Mouse (Mus musculus) adrenal gland, adult 8-10 months (tissue): ENCODE results near the gene Snrpb. TPM values are rescaled to one million over a fixed set of nuclear protein-coding genes. Genes with fewer than 3 reads are reported as not detected.

Experiments
- DNase-seq: peaks from one replicate; pipeline ENCODE4 v3.0.0; 2022
- total RNA-seq, 4 experiments: library from RNA; stranded (reverse); gene quantifications; 2 replicates each; pipeline ENCODE4 v1.2.4; 2022

Snrpb gene
- total RNA-seq, 4 experiments from 2014 or later = 172 to 197 (median 177) TPM

- DNase-seq = no peak
Measured at GRCm38 (mm10) chr2:130129687-130130086, 49.5 kb downstream of the Snrpb start.

DNA sequence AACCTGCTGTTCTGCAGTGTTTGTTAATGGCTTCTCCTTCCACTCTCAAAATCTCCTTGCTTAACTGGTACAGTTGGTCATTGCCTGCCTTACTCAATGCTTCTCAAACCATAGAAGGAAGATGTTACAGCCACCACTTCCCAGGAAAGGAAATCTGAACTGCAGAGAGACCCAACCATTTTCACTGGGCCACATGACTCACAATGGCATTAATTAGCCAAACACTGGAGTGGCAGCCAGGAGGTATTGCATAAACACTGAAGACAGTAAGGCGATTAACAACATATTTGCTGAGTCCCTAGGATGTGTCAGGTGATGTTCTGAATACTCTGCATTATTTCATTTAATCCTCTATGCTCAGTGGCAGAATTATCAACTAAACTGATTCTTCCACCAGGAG is 53.1 kb downstream of the Snrpb start:
- DNase-seq = no peak

GRCm38 (mm10) chr2:130125279-130126059 is 53.7 kb downstream of the Snrpb start:
- DNase-seq = no peak

Other genes starting within 250 kb of the Snrpb start
- gene Tgm3, start 167.1 kb downstream of the Snrpb start, total RNA-seq = 1 to 10 TPM in 2 of 4 experiments, under 1 TPM in 2; 0.12 to 7.0 (median 2.5) TPM
- gene Tgm6, start 67.0 kb downstream of the Snrpb start, total RNA-seq = not detected
- gene Tmc2, start 15.8 kb upstream of the Snrpb start, total RNA-seq = not detected
- gene Nop56, start 95.0 kb upstream of the Snrpb start, total RNA-seq = 100 to 1,000 TPM in 3 of 4 experiments, 10 to 100 TPM in 1; 80.0 to 120 (median 115) TPM
- gene Idh3b, start 105.1 kb upstream of the Snrpb start, total RNA-seq = 100 to 1,000 TPM; 268 to 359 (median 297) TPM
- 1 to 10 TPM; 4.2 to 8.4 (median 6.0) TPM for gene Ebf4, start 115.8 kb upstream of the Snrpb start, total RNA-seq
- 10 to 100 TPM in 1 of 4 experiments, 1 to 10 TPM in 3; 5.5 to 12.3 (median 7.9) TPM for gene Cpxm1, start 218.2 kb upstream of the Snrpb start, total RNA-seq
- gene Gm28372, start 225.8 kb upstream of the Snrpb start, total RNA-seq = not detected
- 1 to 10 TPM in 1 of 4 experiments, not detected in 3; 4.6 TPM for gene 1700020A23Rik, start 225.9 kb upstream of the Snrpb start, total RNA-seq
- not detected for gene Tmem239, start 227.1 kb upstream of the Snrpb start, total RNA-seq
- gene Vps16, start 244.9 kb upstream of the Snrpb start, total RNA-seq = 10 to 100 TPM; 71.0 to 93.1 (median 71.7) TPM
- 10 to 100 TPM; 17.4 to 24.5 (median 19.7) TPM for gene Pced1a, start 245.3 kb upstream of the Snrpb start, total RNA-seq